Mouse (Mus musculus) stomach, postnatal 0 days (tissue): Measurements from ENCODE around the gene Stub1.

Source experiments
- CTCF ChIP-seq: IDR thresholded peaks from 2 replicates; pipeline ENCODE4 v1.5.1; 2016; ENCODE audit warnings: antibody characterized with exemption, low read depth, mild to moderate bottlenecking, moderate library complexity
- EP300 ChIP-seq: optimal IDR thresholded peaks from 2 replicates; pipeline ENCODE3; 2016; ENCODE audit warnings: antibody characterized with exemption

GRCm38 (mm10) chr17:25834595-25835222 is 1.5 kb upstream of the Stub1 start:
- TF ChIP-seq EP300 (no peak), CTCF (no peak)
